Mouse (Mus musculus) embryonic fibroblast, embryonic 13.5 days (primary cell): ENCODE results near the gene Syndig1.

ENCODE experiments used
- CTCF ChIP-seq: IDR thresholded peaks from 2 replicates; pipeline ENCODE4 v1.5.1; 2011; ENCODE audit warnings: mild to moderate bottlenecking, control low read depth, low read length, moderate library complexity, borderline replicate concordance; ENCODE audit not compliant: insufficient read depth
- POLR2A ChIP-seq: IDR thresholded peaks from 2 replicates; pipeline ENCODE4 v1.6.1; 2011; ENCODE audit warnings: low read depth, mild to moderate bottlenecking, control low read depth, low read length, moderate library complexity

DNA sequence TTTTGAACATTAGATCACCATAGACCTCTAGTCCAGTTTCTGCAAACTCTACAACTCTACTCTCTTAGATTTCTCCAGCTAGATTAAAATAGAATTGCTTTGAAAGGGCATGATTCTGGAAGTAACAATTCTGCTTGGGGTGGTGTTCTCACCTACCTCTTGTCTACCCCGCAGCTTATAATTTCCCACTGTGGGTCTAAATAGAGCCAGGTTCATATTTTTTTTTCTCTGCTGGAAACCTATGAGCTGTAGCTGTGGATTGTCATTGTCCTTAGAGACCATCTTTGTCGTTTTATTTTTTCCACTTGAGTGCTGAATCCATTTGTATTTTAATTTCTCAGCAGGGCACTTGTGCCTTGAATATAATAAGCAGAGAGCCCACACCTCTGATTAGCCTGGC, 162.5 kb downstream of the Syndig1 start:
- TF ChIP-seq POLR2A = no peak
- no peak for TF ChIP-seq CTCF
